Mouse (Mus musculus) embryonic fibroblast, embryonic 13.5 days (primary cell): ENCODE measurements at regions not wholly inside any gene's neighbourhood (a gene's known extent, or its start where the extent isn't known, plus 50 kb on each side); places are given as distances from the start of the nearest gene placed in this dataset.

Source experiments
- CTCF ChIP-seq: IDR thresholded peaks from 2 replicates; pipeline ENCODE4 v1.5.1; 2011; ENCODE audit warnings: mild to moderate bottlenecking, control low read depth, low read length, moderate library complexity, borderline replicate concordance; ENCODE audit not compliant: insufficient read depth
- POLR2A ChIP-seq: IDR thresholded peaks from 2 replicates; pipeline ENCODE4 v1.6.1; 2011; ENCODE audit warnings: low read depth, mild to moderate bottlenecking, control low read depth, low read length, moderate library complexity

DNA sequence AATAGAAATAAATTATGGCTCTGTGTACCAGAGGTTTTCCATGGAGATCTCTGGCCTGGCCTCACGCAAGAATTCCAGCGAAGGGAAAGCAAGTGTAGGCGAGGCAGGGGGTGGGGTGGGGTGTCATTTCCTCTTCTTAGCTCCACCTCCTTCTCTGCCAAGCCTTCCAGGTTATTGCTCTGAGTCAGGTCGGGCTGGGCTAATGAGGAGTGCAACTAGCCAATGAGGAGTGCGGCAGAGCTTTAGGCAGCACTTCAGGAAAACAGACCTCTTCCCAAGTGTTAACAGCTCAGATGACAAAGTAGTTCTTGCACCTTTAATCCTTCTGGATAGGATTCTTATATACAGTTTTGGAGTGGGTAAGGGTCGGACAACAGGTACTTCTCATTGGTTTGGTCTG is 741.6 kb upstream of the Fbxo33 start:
- TF ChIP-seq CTCF (no peak), POLR2A (no peak)
